Comparison of ENCODE assay signal across 14 mouse cellular contexts in the genomic region with DNA sequence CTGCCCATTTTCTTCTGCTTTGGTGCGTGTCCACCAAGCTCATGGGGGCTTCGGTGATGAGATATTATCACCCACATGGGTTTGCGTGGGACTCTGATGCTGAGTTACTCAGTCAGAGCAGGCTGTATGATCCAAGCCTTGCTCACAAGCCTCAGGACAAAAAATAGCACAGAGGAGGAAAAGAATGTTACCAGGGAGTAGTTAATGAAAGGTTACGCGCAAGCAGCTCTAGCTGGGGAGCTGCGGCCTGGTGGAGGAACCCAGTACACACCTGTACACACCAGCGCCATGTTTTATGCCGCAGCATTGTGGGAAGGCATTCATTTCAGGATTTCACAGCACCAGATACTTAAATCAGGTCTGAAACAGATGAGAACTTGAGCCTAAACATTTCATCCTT. TPM values are rescaled to one million over a fixed set of nuclear protein-coding genes. Genes with fewer than 3 reads are reported as not detected.
A peak's percentile ranks its signal among the peaks of the same experiment; 100 is the strongest.
DNase-seq lines count a peak whose midpoint lies in the region; ATAC-seq and TF ChIP-seq lines count a peak whose summit lies in the region.
"Had no signal": no experiment of that assay in that cellular context is flagged by ENCODE, and none has a peak within 500 bp of the region (broad histone marks: within the 10 kb centered on the region; RNA-seq: fewer than 3 reads in every experiment).

No protein-coding gene starts in this region.

- peaks cover 13% of the 10 kb centered on the region for H3K4me1 ChIP-seq in embryonic facial prominence, embryonic 13.5 days
- H3K4me1 ChIP-seq in embryonic facial prominence, embryonic 10.5 days = peaks cover 7% of the 10 kb centered on the region
- peaks cover 12% of the 10 kb centered on the region for H3K4me1 ChIP-seq in hindbrain, embryonic 15.5 days (replicated peaks)
- H3K4me1 ChIP-seq in hindbrain, embryonic 10.5 days (replicated peaks) = peaks cover 9% of the 10 kb centered on the region
- peaks cover 5% of the 10 kb centered on the region for H3K4me1 ChIP-seq in midbrain, embryonic 15.5 days
- peaks cover 4% of the 10 kb centered on the region for H3K4me1 ChIP-seq in midbrain, embryonic 10.5 days
- peaks cover 10% of the 10 kb centered on the region for H3K4me1 ChIP-seq in olfactory bulb, adult 2 months (ENCODE audit: control insufficient read depth, insufficient read depth, low read length)

- TF ChIP-seq POLR2A in olfactory bulb, adult 2 months (IDR thresholded peaks at IDR 0.05; ENCODE audit: insufficient read depth, low read depth, low read length) = no peak

- no peak overlapping the region for H3K27ac ChIP-seq in embryonic facial prominence, embryonic 13.5 days
- H3K27ac ChIP-seq in embryonic facial prominence, embryonic 10.5 days (replicated peaks) = no peak overlapping the region
- H3K27ac ChIP-seq in hindbrain, embryonic 15.5 days (replicated peaks) = no peak overlapping the region
- no peak overlapping the region for H3K27ac ChIP-seq in hindbrain, embryonic 10.5 days
- no peak overlapping the region for H3K27ac ChIP-seq in midbrain, embryonic 15.5 days
- no peak overlapping the region for H3K27ac ChIP-seq in midbrain, embryonic 10.5 days (replicated peaks)
- H3K27ac ChIP-seq in olfactory bulb, adult 2 months (ENCODE audit: insufficient read depth, low read depth, low read length) = peak overlapping the region; percentile 10; the same call in 1 of the 2 replicates
- H3K27ac ChIP-seq: heart, embryonic 10.5 days; intestine, embryonic 15.5 days; kidney, postnatal 0 days had no signal

- peaks cover 6% of the 10 kb centered on the region; the same call in 1 of the 2 replicates for H3K36me3 ChIP-seq in embryonic facial prominence, embryonic 13.5 days
- H3K36me3 ChIP-seq in embryonic facial prominence, embryonic 10.5 days (replicated peaks) = no peaks in the 10 kb centered on the region
- H3K36me3 ChIP-seq in hindbrain, embryonic 15.5 days = no peaks in the 10 kb centered on the region
- no peaks in the 10 kb centered on the region for H3K36me3 ChIP-seq in hindbrain, embryonic 10.5 days
- no peaks in the 10 kb centered on the region for H3K36me3 ChIP-seq in midbrain, embryonic 15.5 days (replicated peaks)
- H3K36me3 ChIP-seq in midbrain, embryonic 10.5 days = no peaks in the 10 kb centered on the region
- H3K36me3 ChIP-seq: heart, embryonic 10.5 days; intestine, embryonic 15.5 days had no signal

- no peak for DNase-seq in embryonic facial prominence, embryonic 10.5 days (ENCODE audit: low spot score)
- DNase-seq in hindbrain, embryonic 10.5 days (ENCODE audit: low spot score) = no peak
- DNase-seq in midbrain, embryonic 10.5 days (ENCODE audit: low spot score) = no peak
- DNase-seq: adrenal gland, postnatal 10 days; cerebellum, postnatal 14 days; lung, postnatal 36 days had no signal

- TF ChIP-seq CTCF in olfactory bulb, adult 2 months (IDR thresholded peaks at IDR 0.05; ENCODE audit: insufficient read depth, low read depth, low read length) = no peak

- 83% methylated on average over 8 of the region's 8 CpGs for WGBS in embryonic facial prominence, embryonic 13.5 days
- 93% methylated on average over 8 of the region's 8 CpGs for WGBS in embryonic facial prominence, embryonic 10.5 days
- WGBS in hindbrain, embryonic 15.5 days = 83% methylated on average over 8 of the region's 8 CpGs
- 94% methylated on average over 8 of the region's 8 CpGs for WGBS in hindbrain, embryonic 10.5 days
- 95% methylated on average over 8 of the region's 8 CpGs for WGBS in midbrain, embryonic 15.5 days
- 91% methylated on average over 8 of the region's 8 CpGs for WGBS in midbrain, embryonic 10.5 days
- WGBS in olfactory bulb, adult 2 months = 40% methylated on average over 8 of the region's 8 CpGs

- H3K9me3 ChIP-seq in embryonic facial prominence, embryonic 13.5 days = no peaks in the 10 kb centered on the region
- H3K9me3 ChIP-seq in embryonic facial prominence, embryonic 10.5 days = no peaks in the 10 kb centered on the region
- no peaks in the 10 kb centered on the region for H3K9me3 ChIP-seq in hindbrain, embryonic 15.5 days
- H3K9me3 ChIP-seq in hindbrain, embryonic 10.5 days = no peaks in the 10 kb centered on the region
- no peaks in the 10 kb centered on the region for H3K9me3 ChIP-seq in midbrain, embryonic 15.5 days
- no peaks in the 10 kb centered on the region for H3K9me3 ChIP-seq in midbrain, embryonic 10.5 days (replicated peaks)
- H3K9me3 ChIP-seq: heart, embryonic 10.5 days; intestine, embryonic 15.5 days had no signal

- H3K9ac ChIP-seq in embryonic facial prominence, embryonic 13.5 days = no peak overlapping the region
- no peak overlapping the region; the same call in 1 of the 2 replicates for H3K9ac ChIP-seq in hindbrain, embryonic 15.5 days
- no peak overlapping the region for H3K9ac ChIP-seq in midbrain, embryonic 15.5 days
- H3K9ac ChIP-seq: intestine, embryonic 15.5 days had no signal

- ATAC-seq in embryonic facial prominence, embryonic 13.5 days (ENCODE audit: insufficient number of reproducible peaks, insufficient read depth, low FRiP score, low TSS enrichment, low read depth) = no peak
- no peak for ATAC-seq in hindbrain, embryonic 15.5 days (ENCODE audit: low FRiP score, low read depth)
- 0 out of 2 replicates have a peak, but pooled peaks have one; percentile 14 for ATAC-seq in midbrain, embryonic 15.5 days (replicated peaks)
- no peak for ATAC-seq in erythroid progenitor cell, adult 5-6 weeks (replicated peaks; ENCODE audit: low FRiP score, poor library complexity, severe bottlenecking)
- ATAC-seq: intestine, embryonic 15.5 days had no signal

- H3K4me3 ChIP-seq in embryonic facial prominence, embryonic 13.5 days = no peak overlapping the region
- no peak overlapping the region for H3K4me3 ChIP-seq in embryonic facial prominence, embryonic 10.5 days
- peak overlapping the region; percentile 30 for H3K4me3 ChIP-seq in hindbrain, embryonic 15.5 days
- no peak overlapping the region for H3K4me3 ChIP-seq in hindbrain, embryonic 10.5 days
- H3K4me3 ChIP-seq in midbrain, embryonic 15.5 days = peak overlapping the region; percentile 26
- no peak overlapping the region for H3K4me3 ChIP-seq in midbrain, embryonic 10.5 days
- no peak overlapping the region for H3K4me3 ChIP-seq in olfactory bulb, adult 2 months (ENCODE audit: insufficient read depth, low read depth, low read length)
- H3K4me3 ChIP-seq: heart, embryonic 10.5 days; intestine, embryonic 15.5 days had no signal

- peak overlapping the region; percentile 80 for H3K4me2 ChIP-seq in embryonic facial prominence, embryonic 13.5 days
- H3K4me2 ChIP-seq in hindbrain, embryonic 15.5 days = peak overlapping the region; percentile 50
- H3K4me2 ChIP-seq in midbrain, embryonic 15.5 days = peak overlapping the region; percentile 38
- H3K4me2 ChIP-seq: intestine, embryonic 15.5 days had no signal

- peaks cover 7% of the 10 kb centered on the region for H3K27me3 ChIP-seq in embryonic facial prominence, embryonic 13.5 days
- H3K27me3 ChIP-seq in embryonic facial prominence, embryonic 10.5 days (replicated peaks; ENCODE audit: low read depth, poor library complexity, severe bottlenecking) = peaks cover 20% of the 10 kb centered on the region
- peaks cover 8% of the 10 kb centered on the region; the same call in 1 of the 2 replicates for H3K27me3 ChIP-seq in hindbrain, embryonic 15.5 days
- H3K27me3 ChIP-seq in hindbrain, embryonic 10.5 days (ENCODE audit: insufficient read depth, poor library complexity, severe bottlenecking) = peaks cover 18% of the 10 kb centered on the region
- H3K27me3 ChIP-seq in midbrain, embryonic 15.5 days (replicated peaks) = peaks cover 11% of the 10 kb centered on the region; the same call in 1 of the 2 replicates
- peaks cover 19% of the 10 kb centered on the region for H3K27me3 ChIP-seq in midbrain, embryonic 10.5 days (ENCODE audit: low read depth, poor library complexity, severe bottlenecking)
- H3K27me3 ChIP-seq: intestine, embryonic 15.5 days had no signal

RNA-seq across cellular contexts. Expression of gene Inhba, which starts 10.9 kb away (rescaled TPM):
- 31.1 and 31.9 TPM in 2 replicates for polyA plus RNA-seq in embryonic facial prominence, embryonic 13.5 days (2015; fragmentation: Nextera tagmentation; extraction: Ambion mirVana)
- polyA plus RNA-seq in embryonic facial prominence, embryonic 10.5 days (2016; fragmentation: Nextera tagmentation; extraction: Ambion mirVana) = 0.25 and 1.6 TPM in 2 replicates
- polyA plus RNA-seq in hindbrain, embryonic 15.5 days (2015; fragmentation: Nextera tagmentation; extraction: Ambion mirVana) = 1.5 TPM in 2 replicates
- polyA plus RNA-seq in hindbrain, embryonic 10.5 days (2016; fragmentation: Nextera tagmentation; extraction: Ambion mirVana) = 0.09 and 0.14 TPM in 2 replicates
- polyA plus RNA-seq in midbrain, embryonic 15.5 days (2015; fragmentation: Nextera tagmentation; extraction: Ambion mirVana) = 0.98 and 1.1 TPM in 2 replicates
- polyA plus RNA-seq in midbrain, embryonic 10.5 days (2016; fragmentation: Nextera tagmentation; extraction: Ambion mirVana) = 0.34 TPM in 1 of 2 replicates, not detected in the other
- not detected in 2 replicates for polyA plus RNA-seq in olfactory bulb, adult 2 months (2012; ENCODE audit: insufficient read depth, insufficient read length, low replicate concordance, missing spikeins)
- total RNA-seq in erythroid progenitor cell, adult 5-6 weeks (2015; ENCODE audit: low replicate concordance) = 1.7 and 3.6 TPM in 2 replicates
- 0.77 and 2.6 TPM in 2 replicates for total RNA-seq in erythroid progenitor cell, adult 5-6 weeks (2017; ENCODE audit: low replicate concordance)

Comparison
In these comparisons a context has a peak if more than half of its experiments do, and no peak if none do; other contexts are left out.
1. H3K4me3 ChIP-seq: peak in hindbrain, embryonic 15.5 days (single experiment) and midbrain, embryonic 15.5 days (single experiment); none in embryonic facial prominence, embryonic 13.5 days (single experiment), embryonic facial prominence, embryonic 10.5 days (single experiment), hindbrain, embryonic 10.5 days (single experiment), midbrain, embryonic 10.5 days (single experiment) and olfactory bulb, adult 2 months (single experiment).
2. Peak in every context shown above with its lines, with median percentiles within 50 percentile points of each other: H3K4me2 ChIP-seq.